Mouse (Mus musculus): Measurements from ENCODE around the gene Ginm1. TPM values are rescaled to one million over a fixed set of nuclear protein-coding genes. Genes with fewer than 3 reads are reported as not detected.
A peak's percentile ranks its signal among the peaks of the same experiment; 100 is the strongest.
"Not testable (repeated sequence)": the region's sequence is repeated elsewhere in the genome, so short reads cannot be mapped to it uniquely, and the experiment has no call there.

Ginm1 gene
- polyA plus RNA-seq, 1 experiment from 2014 or later, result 33.1 TPM

DNA sequence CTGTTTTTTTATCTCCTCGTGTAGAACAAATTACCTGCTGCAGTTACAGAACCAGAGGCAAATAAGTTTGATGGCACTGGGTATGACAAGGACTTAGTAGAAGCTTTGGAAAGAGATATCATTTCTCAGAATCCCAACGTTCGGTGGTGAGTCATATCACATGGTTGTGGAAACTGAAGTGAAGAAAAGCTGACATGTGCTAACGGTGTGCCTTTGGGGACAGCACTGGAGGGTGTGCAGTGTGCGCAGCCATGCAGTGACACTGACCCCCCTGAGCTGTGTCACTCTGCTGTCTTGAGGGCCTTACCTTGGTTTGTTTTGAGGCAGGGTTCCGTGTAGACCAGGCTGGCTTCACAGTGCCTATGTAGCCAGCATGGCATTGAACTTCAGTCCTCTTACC, 43.9 kb downstream of the Ginm1 start:
- peaks cover 70% of the 10 kb centered on the region for H3K36me3 ChIP-seq
- WGBS (ENCODE audit: insufficient replicate concordance), result 60% methylated on average over 6 of the region's 6 CpGs

DNA sequence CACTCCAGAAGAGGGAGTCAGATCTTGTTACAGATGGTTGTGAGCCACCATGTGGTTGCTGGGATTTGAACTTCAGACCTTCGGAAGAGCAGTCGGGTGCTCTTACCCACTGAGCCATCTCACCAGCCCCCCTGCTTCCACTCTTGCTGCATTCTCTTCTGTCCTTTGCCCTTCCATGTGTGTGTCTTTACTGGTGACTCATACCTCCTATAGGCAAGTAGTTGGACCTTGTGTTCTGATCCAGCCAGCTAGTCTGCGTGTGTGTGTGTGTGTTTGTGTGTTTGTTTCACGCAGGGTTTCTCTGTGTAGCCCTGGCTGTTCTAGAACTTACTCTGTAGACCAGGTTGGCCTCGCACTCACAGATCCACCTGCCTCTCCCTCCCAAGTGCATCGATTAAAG, 47.1 kb downstream of the Ginm1 start:
- not testable (repeated sequence) for H3K27ac ChIP-seq; H3K4me2 ChIP-seq; H3K27me3 ChIP-seq (replicated peaks); H3K9me3 ChIP-seq (replicated peaks); H3K4me3 ChIP-seq; H3K4me1 ChIP-seq; ATAC-seq; H3K9ac ChIP-seq
- 86% methylated on average over 6 of the region's 6 CpGs for WGBS (ENCODE audit: insufficient replicate concordance)
- peaks cover 74% of the 10 kb centered on the region for H3K36me3 ChIP-seq

More for the DNA sequence above, 43.9 kb downstream of the Ginm1 start:
- H3K9me3 ChIP-seq (replicated peaks), result no peaks in the 10 kb centered on the region
- no peak overlapping the region for H3K9ac ChIP-seq
- peaks cover 4% of the 10 kb centered on the region; the same call in 1 of the 2 replicates for H3K4me1 ChIP-seq
- H3K4me2 ChIP-seq, result no peak overlapping the region
- ATAC-seq, result no peak
- H3K4me3 ChIP-seq, result no peak overlapping the region
- no peaks in the 10 kb centered on the region for H3K27me3 ChIP-seq (replicated peaks)
- no peak overlapping the region for H3K27ac ChIP-seq

DNA sequence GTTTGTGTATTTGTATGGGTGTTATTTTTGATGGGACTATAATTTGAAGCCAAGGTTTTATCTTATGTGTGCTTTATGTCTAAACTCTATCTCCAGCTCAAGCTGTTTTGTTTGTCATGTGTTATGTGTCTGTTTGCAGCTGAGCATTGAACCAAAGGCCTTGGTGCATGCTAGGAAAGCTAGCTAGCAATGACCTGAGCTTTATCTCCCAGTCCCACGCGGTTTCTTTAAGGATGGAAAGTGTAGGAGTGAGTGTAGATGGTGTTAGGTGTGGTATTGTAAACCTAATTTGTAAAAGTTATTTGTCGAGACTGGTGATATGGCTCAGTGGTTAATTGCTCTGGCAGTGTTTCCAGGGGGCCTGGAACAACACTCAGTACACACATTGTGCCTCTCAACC, 54.7 kb downstream of the Ginm1 start:
- H3K4me2 ChIP-seq, result no peak overlapping the region
- no peak overlapping the region for H3K4me3 ChIP-seq
- peaks cover 25% of the 10 kb centered on the region for H3K4me1 ChIP-seq
- H3K9ac ChIP-seq, result no peak overlapping the region
- ATAC-seq, result peak; percentile 87
- peaks cover 29% of the 10 kb centered on the region for H3K36me3 ChIP-seq
- H3K27me3 ChIP-seq (replicated peaks), result no peaks in the 10 kb centered on the region
- 41% methylated on average over 3 of the region's 3 CpGs for WGBS (ENCODE audit: insufficient replicate concordance)
- peak overlapping the region; percentile 15; the same call in 1 of the 2 replicates for H3K27ac ChIP-seq
- H3K9me3 ChIP-seq (replicated peaks), result no peaks in the 10 kb centered on the region

DNA sequence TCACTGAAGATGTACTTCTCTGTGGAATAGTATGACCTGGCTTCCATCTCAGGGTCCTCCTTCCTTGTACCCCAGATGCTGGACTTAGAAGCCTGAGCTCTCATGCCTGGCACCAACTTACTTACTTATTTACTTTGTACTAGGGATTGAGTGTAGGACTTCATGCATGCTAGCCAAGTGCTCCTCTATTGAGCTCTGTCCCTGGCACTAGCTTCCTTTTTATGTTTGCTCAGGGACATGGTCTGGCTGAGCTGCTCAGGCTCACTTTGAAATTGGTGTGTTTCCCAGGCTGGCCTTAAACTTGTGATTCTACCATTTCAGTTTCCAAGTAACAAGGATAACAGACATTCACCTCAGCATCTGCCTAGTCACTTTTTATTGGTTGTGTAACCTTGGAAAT, 55.5 kb downstream of the Ginm1 start:
- no peak overlapping the region for H3K4me2 ChIP-seq

DNA sequence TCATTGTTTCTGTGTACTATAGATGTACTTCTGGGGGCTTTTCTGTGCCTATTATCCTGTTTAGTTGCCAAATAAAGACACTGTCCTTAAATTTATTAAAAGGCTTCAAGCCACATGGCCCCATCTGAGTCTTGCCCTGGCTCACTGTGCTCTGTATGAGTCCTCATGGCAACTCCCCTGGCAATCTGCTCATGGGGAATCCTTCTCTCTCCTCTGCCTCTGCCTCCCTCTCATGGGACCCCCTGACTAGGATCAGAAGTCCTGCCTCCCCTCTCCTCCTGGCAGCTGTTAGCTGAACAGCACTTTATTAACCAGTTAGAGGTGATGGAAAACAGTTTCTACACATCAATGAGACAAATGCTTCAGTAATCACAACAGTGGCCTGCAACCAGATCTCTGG, 61.0 kb downstream of the Ginm1 start:
- H3K9ac ChIP-seq, result no peak overlapping the region
- H3K4me1 ChIP-seq, result peaks cover 29% of the 10 kb centered on the region
- no peak overlapping the region for H3K27ac ChIP-seq
- no peak overlapping the region for H3K4me2 ChIP-seq
- no peaks in the 10 kb centered on the region for H3K27me3 ChIP-seq (replicated peaks)
- no peak overlapping the region for H3K4me3 ChIP-seq
- no peaks in the 10 kb centered on the region for H3K36me3 ChIP-seq
- H3K9me3 ChIP-seq (replicated peaks), result no peaks in the 10 kb centered on the region
- ATAC-seq, result no peak

More for the DNA sequence above, 55.5 kb downstream of the Ginm1 start:
- Histone ChIP-seq H3K4me1 (peaks cover 25% of the 10 kb centered on the region), H3K27me3 (replicated peaks) (no peaks in the 10 kb centered on the region), H3K9me3 (replicated peaks) (no peaks in the 10 kb centered on the region), H3K36me3 (peaks cover 25% of the 10 kb centered on the region), H3K9ac (no peak overlapping the region), H3K27ac (0 out of 2 replicates have a peak overlapping the region, but pooled peaks have one; percentile 28), H3K4me3 (no peak overlapping the region)
- ATAC-seq, result no peak

DNA sequence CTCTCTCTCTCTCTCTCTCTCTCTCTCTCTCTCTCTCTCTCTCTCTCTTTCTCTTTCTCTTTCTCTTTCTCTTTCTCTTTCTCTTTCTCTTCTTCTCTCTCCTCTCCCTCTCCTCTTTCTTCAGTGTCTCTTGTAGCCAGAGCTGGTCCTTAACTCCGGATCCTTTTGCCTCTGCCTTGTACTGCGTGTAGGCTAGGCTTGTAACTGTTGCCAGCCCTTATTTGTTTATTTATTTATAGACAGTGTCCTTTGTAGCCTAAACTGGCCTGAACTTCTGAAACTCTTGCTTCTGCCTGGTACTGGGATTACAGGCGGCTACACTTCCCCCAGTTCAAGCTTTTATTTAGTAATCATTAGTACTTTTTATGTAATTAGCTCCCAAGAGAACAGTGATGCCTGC, 65.6 kb downstream of the Ginm1 start:
- H3K4me2 ChIP-seq, result peak overlapping the region; percentile 90
- H3K4me1 ChIP-seq, result peaks cover 31% of the 10 kb centered on the region
- no peak for ATAC-seq
- H3K27ac ChIP-seq, result 0 out of 2 replicates have a peak overlapping the region, but pooled peaks have one; percentile 48
- H3K9me3 ChIP-seq (replicated peaks), result no peaks in the 10 kb centered on the region
- no peaks in the 10 kb centered on the region for H3K27me3 ChIP-seq (replicated peaks)
- H3K9ac ChIP-seq, result peak overlapping the region; percentile 78
- no peaks in the 10 kb centered on the region for H3K36me3 ChIP-seq
- 18% methylated on average over 3 of the region's 3 CpGs for WGBS (ENCODE audit: insufficient replicate concordance)
- H3K4me3 ChIP-seq, result peak overlapping the region; percentile 82

DNA sequence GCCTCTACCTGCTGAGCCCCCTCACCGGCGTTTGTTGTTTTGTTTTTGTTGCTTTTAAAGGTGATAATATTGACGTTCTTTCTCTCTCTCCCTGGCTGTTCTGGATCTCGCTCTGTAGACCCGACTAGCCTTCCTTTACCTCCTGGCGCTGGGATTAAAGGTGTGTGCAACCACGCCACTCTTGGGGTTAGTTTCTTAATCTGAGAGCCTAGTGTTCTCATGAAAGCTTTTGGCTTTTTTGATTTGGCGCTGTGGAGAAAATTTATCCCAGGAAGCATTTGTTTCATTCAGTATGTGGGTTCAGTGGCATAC, 66.2 kb downstream of the Ginm1 start:
- under 1% methylated on average over 8 of the region's 8 CpGs for WGBS (ENCODE audit: insufficient replicate concordance)
- ATAC-seq, result no peak

DNA sequence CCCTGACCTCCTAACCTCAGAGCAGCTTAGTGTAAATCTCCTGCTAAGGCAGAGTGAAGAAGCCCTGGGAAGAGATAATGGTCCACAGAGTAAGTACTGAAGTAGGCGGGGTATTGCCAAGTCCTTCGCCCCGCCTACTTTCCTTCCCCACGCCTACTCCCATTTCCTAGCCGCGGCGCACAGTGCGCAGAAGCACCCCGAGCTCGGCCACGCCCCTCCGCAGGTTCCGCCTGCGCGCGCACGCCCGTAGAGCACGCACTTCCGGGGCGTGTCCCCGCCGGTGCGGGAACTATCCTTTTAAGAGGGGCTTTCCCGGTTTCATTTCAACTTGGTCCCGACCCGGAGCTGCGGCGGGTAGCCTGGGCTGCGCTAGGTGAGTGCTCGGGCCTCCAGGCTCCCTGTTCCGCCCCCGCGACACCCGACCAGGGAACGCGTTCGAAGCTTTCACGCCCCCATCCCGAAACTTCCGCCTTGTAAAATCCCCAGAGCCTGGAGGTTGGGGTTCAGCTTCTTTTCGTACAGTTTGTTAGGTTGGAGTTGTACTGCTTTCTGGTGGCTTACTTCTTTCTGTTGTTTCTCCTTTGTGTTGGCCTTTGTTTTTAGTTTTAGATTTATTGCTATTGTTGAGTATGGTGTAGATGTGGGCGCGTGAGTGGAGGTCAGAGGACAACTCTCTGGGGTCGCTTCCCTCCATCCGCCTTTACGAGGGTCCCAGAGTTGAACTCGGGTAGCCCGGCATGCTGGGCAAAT, 66.7 kb downstream of the Ginm1 start, which contains the start of gene Katna1:
TSS of gene Katna1 (plus strand) at position 250 of the 750 bp plus-strand sequence.
- Histone ChIP-seq H3K27me3 (replicated peaks) (no peaks in the 10 kb centered on the region), H3K4me2 (peak within 1 kb of the TSS; percentile 90), H3K9me3 (replicated peaks) (no peaks in the 10 kb centered on the region), H3K27ac (peak within 1 kb of the TSS; percentile 81), H3K4me3 (peak within 1 kb of the TSS; percentile 82), H3K4me1 (peaks cover 31% of the 10 kb centered on the region), H3K36me3 (no peaks in the 10 kb centered on the region), H3K9ac (peak within 1 kb of the TSS; percentile 78)
- 0% methylated on average over 49 of the region's 49 CpGs for WGBS (ENCODE audit: insufficient replicate concordance)
- ATAC-seq, result peak; percentile 98

More for the DNA sequence above, 66.2 kb downstream of the Ginm1 start:
- Histone ChIP-seq H3K4me2 (peak overlapping the region; percentile 90), H3K27ac (peak overlapping the region; percentile 81), H3K9ac (peak overlapping the region; percentile 78), H3K4me3 (peak overlapping the region; percentile 82), H3K27me3 (replicated peaks) (no peaks in the 10 kb centered on the region), H3K9me3 (replicated peaks) (no peaks in the 10 kb centered on the region), H3K36me3 (no peaks in the 10 kb centered on the region), H3K4me1 (peaks cover 31% of the 10 kb centered on the region)

Small RNA genes within 50 kb of the gene (microRNA-seq; reads per million reads assigned to microRNA genes)
- 2.8 reads per million for gene Mir5104

Other genes starting within 250 kb of the Ginm1 start
- gene Lrp11, start 203.0 kb downstream of the Ginm1 start, polyA plus RNA-seq (2016; fragmentation: Nextera tagmentation; extraction: Ambion mirVana), result 1.6 and 1.8 TPM in 2 replicates
- gene Nup43, start 125.3 kb downstream of the Ginm1 start, polyA plus RNA-seq (2016; fragmentation: Nextera tagmentation; extraction: Ambion mirVana), result 40.8 and 43.2 TPM in 2 replicates
- 115 and 121 TPM in 2 replicates for gene Pcmt1, start 111.7 kb downstream of the Ginm1 start, polyA plus RNA-seq (2016; fragmentation: Nextera tagmentation; extraction: Ambion mirVana)
- 5.1 and 5.2 TPM in 2 replicates for gene Lats1, start 111.6 kb downstream of the Ginm1 start, polyA plus RNA-seq (2016; fragmentation: Nextera tagmentation; extraction: Ambion mirVana)
- gene Katna1, start 66.8 kb downstream of the Ginm1 start, polyA plus RNA-seq (2016; fragmentation: Nextera tagmentation; extraction: Ambion mirVana), result 41.1 and 42.1 TPM in 2 replicates
- 34.6 and 35.1 TPM in 2 replicates for gene Ppil4, start 67 bp upstream of the Ginm1 start, polyA plus RNA-seq (2016; fragmentation: Nextera tagmentation; extraction: Ambion mirVana)
- gene Zc3h12d, start 39.6 kb upstream of the Ginm1 start, polyA plus RNA-seq (2016; fragmentation: Nextera tagmentation; extraction: Ambion mirVana), result 0.07 and 0.14 TPM in 2 replicates
- 11.4 and 11.8 TPM in 2 replicates for gene Tab2, start 163.4 kb upstream of the Ginm1 start, polyA plus RNA-seq (2016; fragmentation: Nextera tagmentation; extraction: Ambion mirVana)

All from liver, embryonic 12.5 days (tissue).